Mouse (Mus musculus): ENCODE measurements around the gene Txn2.
"Not testable (repeated sequence)": the region's sequence is repeated elsewhere in the genome, so short reads cannot be mapped to it uniquely, and the experiment has no call there.

The Txn2 gene

GRCm38 (mm10) chr15:77876716-77877115 is 52.1 kb downstream of the Txn2 start:
- DNase-seq (ENCODE audit: low read depth), result no peak

GRCm38 (mm10) chr15:77875953-77876352 is 52.9 kb downstream of the Txn2 start:
- no peak for DNase-seq (ENCODE audit: low read depth)

DNA sequence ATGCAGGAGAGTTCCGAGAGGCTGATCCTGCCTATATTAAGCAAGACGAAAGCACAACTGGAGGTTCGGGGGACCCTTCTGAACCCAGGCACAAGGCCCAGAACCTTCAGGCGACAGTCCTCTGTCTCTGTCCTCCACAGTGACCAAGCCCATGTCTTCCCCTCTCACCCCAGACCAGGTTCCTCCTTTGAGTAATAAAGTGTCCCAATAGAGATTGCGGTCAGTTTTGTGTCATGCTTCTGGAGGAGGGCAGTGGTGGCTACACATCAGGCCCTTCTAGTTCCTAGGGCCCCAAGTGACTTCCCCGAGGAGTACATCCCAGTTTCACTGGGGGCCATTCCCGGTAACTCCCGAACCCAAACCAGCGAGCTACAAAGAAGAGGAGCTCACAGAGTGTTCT is 54.0 kb downstream of the Txn2 start:
- no peak for DNase-seq (ENCODE audit: low read depth)

GRCm38 (mm10) chr15:77874310-77874709 is 54.5 kb downstream of the Txn2 start:
- no peak for DNase-seq (ENCODE audit: low read depth)

DNA sequence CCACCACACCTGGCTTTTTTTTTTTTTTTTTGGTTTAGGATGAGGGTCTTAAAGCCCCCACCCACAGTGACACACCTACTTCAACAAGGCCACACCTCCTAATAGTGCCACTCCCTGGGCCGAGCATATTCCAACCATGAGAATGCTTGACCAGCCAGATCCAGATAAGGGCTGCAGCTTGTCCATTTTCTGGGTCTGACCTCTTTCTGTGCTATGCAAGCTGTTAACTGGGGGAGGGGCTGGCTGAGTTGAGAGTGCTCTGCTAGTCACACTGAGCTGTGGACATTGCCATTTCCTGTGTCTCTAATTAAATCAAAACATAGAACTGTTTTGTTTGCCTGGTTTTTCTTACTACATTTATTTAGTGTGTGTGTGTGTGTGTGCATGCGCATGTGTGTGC is 55.2 kb downstream of the Txn2 start:
- DNase-seq (ENCODE audit: low read depth), result no peak

GRCm38 (mm10) chr15:77872996-77873395 is 55.8 kb downstream of the Txn2 start:
- DNase-seq (ENCODE audit: low read depth), result no peak

GRCm38 (mm10) chr15:77868340-77868739 is 60.5 kb downstream of the Txn2 start:
- DNase-seq (ENCODE audit: low read depth), result no peak

GRCm38 (mm10) chr15:77867231-77867968 is 61.4 kb downstream of the Txn2 start:
- DNase-seq (ENCODE audit: low read depth), result not testable (repeated sequence)

GRCm38 (mm10) chr15:77866583-77867220 is 62.1 kb downstream of the Txn2 start:
- DNase-seq (ENCODE audit: low read depth), result no peak

Measured in naive thymus-derived CD4-positive, alpha-beta T cell, adult 2 months (primary cell).